Mouse (Mus musculus): ENCODE measurements around the gene Aox2.

- TF ChIP-seq CTCF (IDR thresholded peaks at IDR 0.05; ENCODE audit: extremely low read depth, insufficient read depth, low read length) (no peak), POLR2A (IDR thresholded peaks at IDR 0.05; ENCODE audit: extremely low read depth, insufficient read depth, low read length) (no peak)
Observed at GRCm38 (mm10) chr1:58284505-58284904, 6.4 kb downstream of the Aox2 start.
